Mouse (Mus musculus): Measurements from ENCODE around the gene Acod1. TPM values are rescaled to one million over a fixed set of nuclear protein-coding genes. Genes with fewer than 3 reads are reported as not detected.

Gene Acod1
- total and polyA plus RNA-seq, 2 experiments from 2014 or later, result not detected

DNA sequence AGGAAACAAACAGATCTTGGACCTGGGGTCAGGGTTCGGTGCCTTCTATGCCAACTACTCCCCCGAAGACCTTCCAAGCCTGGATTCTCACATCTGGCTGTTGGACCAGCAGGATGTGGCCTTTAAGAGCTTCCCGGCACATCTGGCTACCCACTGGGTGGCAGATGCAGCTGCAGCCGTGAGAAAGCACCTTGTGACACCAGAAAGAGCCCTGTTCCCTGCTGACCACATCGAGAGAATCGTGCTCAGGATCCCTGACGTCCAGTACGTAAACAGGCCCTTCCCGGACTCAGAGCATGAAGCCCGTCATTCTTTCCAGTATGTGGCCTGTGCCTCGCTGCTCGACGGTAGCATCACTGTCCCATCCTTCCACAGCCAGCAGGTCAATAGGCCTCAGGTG, 8.0 kb downstream of the Acod1 start:
- no peak for DNase-seq (ENCODE audit: low spot score)
- Histone ChIP-seq H3K27me3 (ENCODE audit: insufficient read depth, low read length) (no peaks in the 10 kb centered on the region), H3K9me3 (ENCODE audit: low read length) (no peaks in the 10 kb centered on the region), H3K4me1 (ENCODE audit: insufficient read depth, low read length) (no peaks in the 10 kb centered on the region), H3K4me2 (ENCODE audit: low read depth, low read length, poor library complexity, severe bottlenecking) (no peak overlapping the region), H3K4me3 (ENCODE audit: low read depth, low read length) (no peak overlapping the region), H3K36me3 (ENCODE audit: insufficient read depth, low read length) (no peaks in the 10 kb centered on the region), H3K9ac (replicated peaks; ENCODE audit: low read length, poor library complexity, severe bottlenecking) (no peak overlapping the region), H3K27ac (ENCODE audit: low read depth, low read length) (no peak overlapping the region)
- no peak for TF ChIP-seq CTCF (IDR thresholded peaks at IDR 0.05)
- 82% methylated on average over 13 of the region's 13 CpGs for WGBS
- no peak for ATAC-seq (ENCODE audit: low FRiP score)

DNA sequence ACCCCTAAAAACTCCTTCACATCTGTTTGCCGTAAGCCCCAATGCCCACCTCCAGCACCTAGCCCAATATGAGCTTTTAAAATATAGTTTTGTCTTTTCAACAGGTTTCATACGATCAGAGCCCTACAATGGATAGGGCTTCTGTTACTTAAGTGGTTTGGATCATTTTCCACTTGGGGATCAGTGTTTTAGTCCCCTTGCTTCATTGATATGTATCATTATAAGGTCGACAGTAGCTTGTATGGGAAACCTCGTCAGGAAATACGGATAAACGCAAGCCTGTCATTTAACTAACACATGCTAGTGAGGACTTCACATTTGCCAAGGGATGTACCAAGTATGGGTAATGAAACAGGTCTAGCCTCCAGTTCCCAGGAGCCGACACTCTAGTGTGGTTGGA, 9.8 kb downstream of the Acod1 start:
- Histone ChIP-seq H3K27me3 (ENCODE audit: insufficient read depth, low read length) (no peaks in the 10 kb centered on the region), H3K36me3 (ENCODE audit: insufficient read depth, low read length) (no peaks in the 10 kb centered on the region), H3K4me2 (ENCODE audit: low read depth, low read length, poor library complexity, severe bottlenecking) (no peak overlapping the region), H3K27ac (ENCODE audit: low read depth, low read length) (no peak overlapping the region), H3K9me3 (ENCODE audit: low read length) (no peaks in the 10 kb centered on the region), H3K4me1 (ENCODE audit: insufficient read depth, low read length) (no peaks in the 10 kb centered on the region), H3K9ac (replicated peaks; ENCODE audit: low read length, poor library complexity, severe bottlenecking) (no peak overlapping the region), H3K4me3 (ENCODE audit: low read depth, low read length) (no peak overlapping the region)
- no peak for TF ChIP-seq CTCF (IDR thresholded peaks at IDR 0.05)
- DNase-seq (ENCODE audit: low spot score) (no peak), ATAC-seq (ENCODE audit: low FRiP score) (no peak)
- WGBS, result 92% methylated on average over 7 of the region's 7 CpGs

DNA sequence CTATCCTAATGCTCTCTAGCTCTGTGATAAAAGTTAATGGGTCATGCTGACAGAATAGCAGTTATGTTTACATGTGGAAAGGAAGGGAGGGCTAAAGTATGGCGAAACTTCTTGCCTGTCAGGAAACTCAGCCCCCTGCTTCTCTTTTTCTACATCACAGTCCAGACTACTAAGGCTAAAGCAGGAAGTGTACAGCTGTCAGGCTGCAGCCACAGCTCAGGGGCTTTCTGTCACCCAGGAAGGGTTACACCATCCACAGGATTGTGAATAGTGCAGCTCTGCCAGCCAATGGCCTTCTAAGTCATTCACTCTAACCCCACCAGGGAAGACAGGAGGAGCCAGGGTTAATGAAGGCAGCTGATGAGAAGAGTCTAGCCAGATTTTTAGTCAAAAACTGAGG, 12.2 kb downstream of the Acod1 start:
- no peak overlapping the region for H3K4me2 ChIP-seq (ENCODE audit: low read depth, low read length, poor library complexity, severe bottlenecking)
- TF ChIP-seq CTCF (IDR thresholded peaks at IDR 0.05), result no peak
- WGBS, result 74% methylated on average over 1 of the region's 1 CpGs
- no peaks in the 10 kb centered on the region for H3K27me3 ChIP-seq (ENCODE audit: insufficient read depth, low read length)
- H3K4me3 ChIP-seq (ENCODE audit: low read depth, low read length), result no peak overlapping the region
- no peaks in the 10 kb centered on the region for H3K4me1 ChIP-seq (ENCODE audit: insufficient read depth, low read length)
- no peaks in the 10 kb centered on the region for H3K36me3 ChIP-seq (ENCODE audit: insufficient read depth, low read length)
- no peaks in the 10 kb centered on the region for H3K9me3 ChIP-seq (ENCODE audit: low read length)
- no peak overlapping the region for H3K9ac ChIP-seq (replicated peaks; ENCODE audit: low read length, poor library complexity, severe bottlenecking)
- ATAC-seq (ENCODE audit: low FRiP score) (no peak), DNase-seq (ENCODE audit: low spot score) (no peak)
- H3K27ac ChIP-seq (ENCODE audit: low read depth, low read length), result no peak overlapping the region

DNA sequence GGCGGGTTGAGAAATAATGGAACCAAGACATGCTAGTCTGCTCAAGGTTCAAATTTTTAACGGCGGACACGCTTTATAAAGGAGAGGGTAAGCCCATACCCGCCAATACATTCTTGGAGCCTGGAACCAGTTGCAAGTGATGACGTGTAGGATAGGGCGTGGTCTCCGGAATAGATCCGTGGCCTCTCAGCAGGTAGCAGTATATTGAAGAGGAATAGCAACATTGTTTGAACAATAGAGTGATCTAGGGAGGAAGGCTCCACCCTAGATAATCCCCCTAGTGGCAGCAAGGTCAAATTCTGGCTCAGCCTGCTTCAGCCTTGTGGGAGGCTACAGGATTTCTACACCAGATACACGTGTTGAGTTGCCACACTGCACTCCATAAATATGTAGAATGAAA, 12.7 kb downstream of the Acod1 start:
- Histone ChIP-seq H3K4me1 (ENCODE audit: insufficient read depth, low read length) (no peaks in the 10 kb centered on the region), H3K9ac (replicated peaks; ENCODE audit: low read length, poor library complexity, severe bottlenecking) (no peak overlapping the region), H3K4me3 (ENCODE audit: low read depth, low read length) (no peak overlapping the region), H3K4me2 (ENCODE audit: low read depth, low read length, poor library complexity, severe bottlenecking) (no peak overlapping the region), H3K27ac (ENCODE audit: low read depth, low read length) (no peak overlapping the region), H3K9me3 (ENCODE audit: low read length) (no peaks in the 10 kb centered on the region), H3K27me3 (ENCODE audit: insufficient read depth, low read length) (no peaks in the 10 kb centered on the region), H3K36me3 (ENCODE audit: insufficient read depth, low read length) (no peaks in the 10 kb centered on the region)
- no peak for DNase-seq (ENCODE audit: low spot score)
- TF ChIP-seq CTCF (IDR thresholded peaks at IDR 0.05), result no peak
- ATAC-seq (ENCODE audit: low FRiP score), result no peak
- WGBS, result 86% methylated on average over 10 of the region's 10 CpGs

DNA sequence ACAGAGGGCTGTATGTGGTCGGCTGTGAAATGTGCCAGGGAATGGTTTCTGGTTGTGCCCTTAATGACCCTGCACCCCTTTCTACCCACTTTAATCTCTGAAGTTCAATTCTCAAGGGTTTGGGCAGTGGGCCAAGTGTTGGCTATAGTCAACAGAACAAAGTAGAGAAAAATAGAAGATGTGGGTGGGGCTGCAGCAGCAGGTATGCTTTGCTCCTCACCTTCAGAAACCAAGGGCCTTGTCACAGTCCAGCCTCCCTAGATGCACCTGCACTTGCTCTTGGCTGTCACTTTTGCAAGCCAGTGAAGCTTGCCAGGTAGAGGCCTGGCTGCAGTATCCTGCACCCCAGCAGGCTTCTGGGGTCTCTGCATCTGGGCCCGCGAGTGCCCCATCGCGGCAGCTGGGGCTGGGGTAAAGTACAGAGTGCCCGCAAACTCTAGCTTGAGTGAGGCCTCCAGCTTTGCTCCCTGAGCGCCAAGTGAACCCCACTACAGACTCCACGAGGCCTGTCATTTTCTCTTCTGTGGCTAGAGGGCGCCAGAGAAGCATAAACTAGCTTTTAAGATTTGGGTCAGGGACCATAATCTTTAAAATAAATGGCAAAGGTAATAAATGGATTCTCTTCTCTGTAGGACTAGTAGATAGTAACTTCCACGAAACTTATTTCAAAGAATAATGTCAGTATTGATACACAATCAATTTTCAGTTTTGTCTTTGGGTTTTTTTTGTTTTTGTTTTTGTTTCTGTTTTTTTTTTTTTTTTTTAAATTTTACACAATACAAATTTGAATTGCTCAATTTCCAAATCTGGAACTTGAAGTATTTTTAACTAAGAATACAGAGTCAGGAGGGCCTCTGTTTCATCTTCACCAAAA, 18.8 kb downstream of the Acod1 start:
- H3K27ac ChIP-seq (ENCODE audit: low read depth, low read length), result no peak overlapping the region
- TF ChIP-seq CTCF (IDR thresholded peaks at IDR 0.05), result peak; percentile 78
- H3K9ac ChIP-seq (replicated peaks; ENCODE audit: low read length, poor library complexity, severe bottlenecking), result no peak overlapping the region
- no peak overlapping the region for H3K4me3 ChIP-seq (ENCODE audit: low read depth, low read length)
- no peaks in the 10 kb centered on the region for H3K4me1 ChIP-seq (ENCODE audit: insufficient read depth, low read length)
- ATAC-seq (ENCODE audit: low FRiP score) (no peak), DNase-seq (ENCODE audit: low spot score) (peak; percentile 75)
- 14% methylated on average over 10 of the region's 10 CpGs for WGBS
- H3K27me3 ChIP-seq (ENCODE audit: insufficient read depth, low read length), result no peaks in the 10 kb centered on the region
- no peaks in the 10 kb centered on the region for H3K9me3 ChIP-seq (ENCODE audit: low read length)
- no peak overlapping the region for H3K4me2 ChIP-seq (ENCODE audit: low read depth, low read length, poor library complexity, severe bottlenecking)
- no peaks in the 10 kb centered on the region for H3K36me3 ChIP-seq (ENCODE audit: insufficient read depth, low read length)

DNA sequence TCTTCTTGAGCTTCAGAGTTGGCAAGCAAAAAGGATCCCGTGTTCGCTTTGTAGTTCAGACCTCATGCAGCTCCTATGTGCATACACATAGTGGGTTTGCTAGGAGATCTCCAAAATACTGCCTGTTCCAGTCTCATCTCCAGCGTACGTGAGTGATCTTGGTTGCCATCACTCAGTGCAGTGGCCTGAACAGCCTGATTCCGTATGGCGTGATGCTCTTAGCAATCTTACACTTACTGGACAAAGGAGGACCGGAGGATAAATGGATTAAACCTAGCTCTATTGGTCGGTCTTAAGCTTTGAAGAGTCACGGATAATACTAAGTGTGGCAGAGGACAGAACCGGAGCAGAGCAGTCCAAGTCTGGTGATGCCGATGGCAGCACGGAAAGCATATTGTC, 22.7 kb downstream of the Acod1 start:
- H3K9ac ChIP-seq (replicated peaks; ENCODE audit: low read length, poor library complexity, severe bottlenecking), result peak overlapping the region; percentile 58
- peak overlapping the region; percentile 63 for H3K4me3 ChIP-seq (ENCODE audit: low read depth, low read length)
- no peak for DNase-seq (ENCODE audit: low spot score)
- H3K4me2 ChIP-seq (ENCODE audit: low read depth, low read length, poor library complexity, severe bottlenecking), result peak overlapping the region; percentile 70
- peaks cover 11% of the 10 kb centered on the region for H3K36me3 ChIP-seq (ENCODE audit: insufficient read depth, low read length)
- H3K27me3 ChIP-seq (ENCODE audit: insufficient read depth, low read length), result no peaks in the 10 kb centered on the region
- no peak; the same call in 1 of the 2 replicates for ATAC-seq (ENCODE audit: low FRiP score)
- no peak for TF ChIP-seq CTCF (IDR thresholded peaks at IDR 0.05)
- peaks cover 3% of the 10 kb centered on the region; the same call in 1 of the 2 replicates for H3K4me1 ChIP-seq (ENCODE audit: insufficient read depth, low read length)
- peak overlapping the region; percentile 60 for H3K27ac ChIP-seq (ENCODE audit: low read depth, low read length)
- no peaks in the 10 kb centered on the region for H3K9me3 ChIP-seq (ENCODE audit: low read length)
- 11% methylated on average over 12 of the region's 12 CpGs for WGBS
